Mouse (Mus musculus) heart, postnatal 14 days (tissue): ENCODE results near the gene Slc39a5. TPM values are rescaled to one million over a fixed set of nuclear protein-coding genes. Genes with fewer than 3 reads are reported as not detected.

Source experiments
- DNase-seq, 2 experiments: peaks; one replicate each; pipeline ENCODE4 v3.0.0; 2021 to 2022
- intact Hi-C: fragments of 180-260 bp; cut with DNase I; formaldehyde crosslinking; loops from one replicate; pipeline ENCODE4 v1.15.1; 2025
- total RNA-seq, 2 experiments: library from RNA; stranded (reverse); gene quantifications; 2 replicates each; pipeline ENCODE4 v1.2.3; 2021

The Slc39a5 gene
- total RNA-seq, 2 experiments from 2014 or later = not detected

GRCm38 (mm10) chr10:128411211-128412054 lies 10.4 kb upstream of the Slc39a5 start, which contains the start of the genes Nabp2 and Rnf41:
Gene Nabp2, minus strand, starts transcription at chr10:128411492.
Gene Rnf41, plus strand, starts transcription at chr10:128411657.
- intact Hi-C loops = loop anchor here (1.0 to 2.0 kb wide), 2 partner anchors 15 to 44 kb away; no protein-coding TSS in a partner anchor
- DNase-seq = peak; percentile 97 to 99

GRCm38 (mm10) chr10:128410560-128410845 lies 9.5 kb upstream of the Slc39a5 start:
- intact Hi-C loops = no loop called here

GRCm38 (mm10) chr10:128409692-128410559 lies 8.9 kb upstream of the Slc39a5 start:
- intact Hi-C loops = loop anchor here (2.0 to 5.0 kb wide), 3 partner anchors 32 to 127 kb away; partner anchors contain the start of gene Ankrd52
- DNase-seq = peak; percentile 95

More at GRCm38 (mm10) chr10:128410560-128410845, 9.5 kb upstream of the Slc39a5 start:
- DNase-seq = no peak

- peak in 1 of 2 experiments; percentile 36 for DNase-seq
- intact Hi-C loops = loop anchor here (2.0 to 5.0 kb wide), 3 partner anchors 32 to 128 kb away; partner anchors contain the start of gene Ankrd52
Measured at GRCm38 (mm10) chr10:128408591-128409535, 7.8 kb upstream of the Slc39a5 start.

GRCm38 (mm10) chr10:128403931-128404330 lies 2.9 kb upstream of the Slc39a5 start:
- intact Hi-C loops = no loop called here
- DNase-seq = no peak

GRCm38 (mm10) chr10:128401638-128402037 lies 609 bp upstream of the Slc39a5 start:
- no peak for DNase-seq
- intact Hi-C loops = no loop called here

GRCm38 (mm10) chr10:128400338-128400737 lies 691 bp downstream of the Slc39a5 start:
- intact Hi-C loops = no loop called here
- DNase-seq = no peak

GRCm38 (mm10) chr10:128397466-128397865 lies 3.6 kb downstream of the Slc39a5 start:
- DNase-seq = peak; percentile 31 to 55
- intact Hi-C loops = no loop called here

- no peak for DNase-seq
- intact Hi-C loops = no loop called here
Measured at GRCm38 (mm10) chr10:128396716-128397264, 4.2 kb downstream of the Slc39a5 start.

GRCm38 (mm10) chr10:128396017-128396673 lies 4.9 kb downstream of the Slc39a5 start:
- no peak for DNase-seq
- intact Hi-C loops = no loop called here

- intact Hi-C loops = no loop called here
- DNase-seq = peak in 1 of 2 experiments; percentile 32
Measured at GRCm38 (mm10) chr10:128391850-128392249, 9.2 kb downstream of the Slc39a5 start.

GRCm38 (mm10) chr10:128390366-128390765 lies 10.7 kb downstream of the Slc39a5 start:
- intact Hi-C loops = no loop called here
- no peak for DNase-seq

GRCm38 (mm10) chr10:128389570-128389969 lies 11.5 kb downstream of the Slc39a5 start:
- no peak for DNase-seq
- intact Hi-C loops = no loop called here

GRCm38 (mm10) chr10:128388941-128389340 lies 12.1 kb downstream of the Slc39a5 start:
- intact Hi-C loops = no loop called here
- no peak for DNase-seq

- intact Hi-C loops = no loop called here
- no peak for DNase-seq
Measured at GRCm38 (mm10) chr10:128385902-128386301, 15.1 kb downstream of the Slc39a5 start.

GRCm38 (mm10) chr10:128382482-128382881 lies 18.5 kb downstream of the Slc39a5 start:
- intact Hi-C loops = no loop called here
- DNase-seq = no peak

GRCm38 (mm10) chr10:128380565-128380964 lies 20.5 kb downstream of the Slc39a5 start:
- DNase-seq = no peak
- intact Hi-C loops = no loop called here

- intact Hi-C loops = no loop called here
- no peak for DNase-seq
Measured at GRCm38 (mm10) chr10:128379260-128379659, 21.8 kb downstream of the Slc39a5 start.

- DNase-seq = no peak
- intact Hi-C loops = no loop called here
Measured at GRCm38 (mm10) chr10:128378462-128378861, 22.6 kb downstream of the Slc39a5 start.
